Mouse (Mus musculus): ENCODE measurements at regions not wholly inside any gene's neighbourhood (a gene's known extent, or its start where the extent isn't known, plus 50 kb on each side); places are given as distances from the start of the nearest gene placed in this dataset.

GRCm38 (mm10) chr8:76384282-76384637 lies 515.0 kb upstream of the Nr3c2 start:
- H3K9ac ChIP-seq (ENCODE audit: low read depth, low read length) = no peak overlapping the region
- peak; percentile 75 for ATAC-seq
- no peaks in the 10 kb centered on the region for H3K9me3 ChIP-seq (ENCODE audit: control insufficient read depth, low read length)
- no peaks in the 10 kb centered on the region for H3K27me3 ChIP-seq (replicated peaks; ENCODE audit: control insufficient read depth, insufficient read depth, low read length)
- H3K36me3 ChIP-seq (ENCODE audit: control insufficient read depth, insufficient read depth, low read length) = no peaks in the 10 kb centered on the region
- H3K27ac ChIP-seq (ENCODE audit: low read depth, low read length) = no peak overlapping the region
- H3K4me3 ChIP-seq (ENCODE audit: low read length) = no peak overlapping the region
- H3K4me2 ChIP-seq (ENCODE audit: low read length) = no peak overlapping the region
- WGBS = 47% methylated on average over 5 of the region's 5 CpGs
- no peaks in the 10 kb centered on the region; the same call in 1 of the 2 replicates for H3K4me1 ChIP-seq (ENCODE audit: control insufficient read depth, insufficient read depth, low read depth, low read length)

- Histone ChIP-seq H3K4me3 (ENCODE audit: low read length) (no peak overlapping the region), H3K9ac (ENCODE audit: low read depth, low read length) (no peak overlapping the region), H3K4me2 (ENCODE audit: low read length) (no peak overlapping the region), H3K27ac (ENCODE audit: low read depth, low read length) (no peak overlapping the region), H3K9me3 (ENCODE audit: control insufficient read depth, low read length) (no peaks in the 10 kb centered on the region), H3K27me3 (replicated peaks; ENCODE audit: control insufficient read depth, insufficient read depth, low read length) (no peaks in the 10 kb centered on the region), H3K36me3 (ENCODE audit: control insufficient read depth, insufficient read depth, low read length) (no peaks in the 10 kb centered on the region), H3K4me1 (ENCODE audit: control insufficient read depth, insufficient read depth, low read depth, low read length) (no peaks in the 10 kb centered on the region)
- WGBS = 76% methylated on average over 2 of the region's 2 CpGs
- ATAC-seq = peak; percentile 45; the same call in 1 of the 2 replicates
Measured at GRCm38 (mm10) chr8:76392004-76392403, 507.2 kb upstream of the Nr3c2 start.

- WGBS = 93% methylated on average over 1 of the region's 1 CpGs
- H3K36me3 ChIP-seq (ENCODE audit: control insufficient read depth, insufficient read depth, low read length) = no peaks in the 10 kb centered on the region
- ATAC-seq = no peak
- no peaks in the 10 kb centered on the region for H3K9me3 ChIP-seq (ENCODE audit: control insufficient read depth, low read length)
- no peak overlapping the region for H3K4me3 ChIP-seq (ENCODE audit: low read length)
- H3K27ac ChIP-seq (ENCODE audit: low read depth, low read length) = no peak overlapping the region
- H3K9ac ChIP-seq (ENCODE audit: low read depth, low read length) = no peak overlapping the region
- H3K27me3 ChIP-seq (replicated peaks; ENCODE audit: control insufficient read depth, insufficient read depth, low read length) = no peaks in the 10 kb centered on the region
- H3K4me1 ChIP-seq (ENCODE audit: control insufficient read depth, insufficient read depth, low read depth, low read length) = no peaks in the 10 kb centered on the region
- H3K4me2 ChIP-seq (ENCODE audit: low read length) = no peak overlapping the region
Measured at GRCm38 (mm10) chr8:76422459-76422858, 476.8 kb upstream of the Nr3c2 start.

- H3K9me3 ChIP-seq (ENCODE audit: control insufficient read depth, low read length) = no peaks in the 10 kb centered on the region
- no peak overlapping the region for H3K9ac ChIP-seq (ENCODE audit: low read depth, low read length)
- H3K4me1 ChIP-seq (ENCODE audit: control insufficient read depth, insufficient read depth, low read depth, low read length) = no peaks in the 10 kb centered on the region
- 53% methylated on average over 7 of the region's 7 CpGs for WGBS
- no peak for ATAC-seq
- H3K4me3 ChIP-seq (ENCODE audit: low read length) = no peak overlapping the region
- H3K36me3 ChIP-seq (ENCODE audit: control insufficient read depth, insufficient read depth, low read length) = no peaks in the 10 kb centered on the region
- H3K4me2 ChIP-seq (ENCODE audit: low read length) = no peak overlapping the region
- no peak overlapping the region for H3K27ac ChIP-seq (ENCODE audit: low read depth, low read length)
- no peaks in the 10 kb centered on the region for H3K27me3 ChIP-seq (replicated peaks; ENCODE audit: control insufficient read depth, insufficient read depth, low read length)
Measured at GRCm38 (mm10) chr8:76422861-76423532, 476.2 kb upstream of the Nr3c2 start.

- no peak overlapping the region for H3K9ac ChIP-seq (ENCODE audit: low read depth, low read length)
- H3K36me3 ChIP-seq (ENCODE audit: control insufficient read depth, insufficient read depth, low read length) = no peaks in the 10 kb centered on the region
- H3K4me2 ChIP-seq (ENCODE audit: low read length) = no peak overlapping the region
- ATAC-seq = no peak
- H3K27ac ChIP-seq (ENCODE audit: low read depth, low read length) = no peak overlapping the region
- no peak overlapping the region for H3K4me3 ChIP-seq (ENCODE audit: low read length)
- no peaks in the 10 kb centered on the region for H3K9me3 ChIP-seq (ENCODE audit: control insufficient read depth, low read length)
- H3K4me1 ChIP-seq (ENCODE audit: control insufficient read depth, insufficient read depth, low read depth, low read length) = no peaks in the 10 kb centered on the region
- no peaks in the 10 kb centered on the region for H3K27me3 ChIP-seq (replicated peaks; ENCODE audit: control insufficient read depth, insufficient read depth, low read length)
- WGBS = 88% methylated on average over 3 of the region's 3 CpGs
Measured at GRCm38 (mm10) chr8:76429818-76430217, 469.4 kb upstream of the Nr3c2 start.

GRCm38 (mm10) chr8:76432813-76433212 lies 466.4 kb upstream of the Nr3c2 start:
- Histone ChIP-seq H3K4me3 (ENCODE audit: low read length) (no peak overlapping the region), H3K9me3 (ENCODE audit: control insufficient read depth, low read length) (no peaks in the 10 kb centered on the region), H3K4me2 (ENCODE audit: low read length) (no peak overlapping the region), H3K27me3 (replicated peaks; ENCODE audit: control insufficient read depth, insufficient read depth, low read length) (no peaks in the 10 kb centered on the region), H3K36me3 (ENCODE audit: control insufficient read depth, insufficient read depth, low read length) (no peaks in the 10 kb centered on the region), H3K4me1 (ENCODE audit: control insufficient read depth, insufficient read depth, low read depth, low read length) (no peaks in the 10 kb centered on the region), H3K27ac (ENCODE audit: low read depth, low read length) (no peak overlapping the region), H3K9ac (ENCODE audit: low read depth, low read length) (no peak overlapping the region)
- ATAC-seq = no peak

- Histone ChIP-seq H3K36me3 (ENCODE audit: control insufficient read depth, insufficient read depth, low read length) (no peaks in the 10 kb centered on the region), H3K4me3 (ENCODE audit: low read length) (no peak overlapping the region), H3K27me3 (replicated peaks; ENCODE audit: control insufficient read depth, insufficient read depth, low read length) (no peaks in the 10 kb centered on the region), H3K9ac (ENCODE audit: low read depth, low read length) (no peak overlapping the region), H3K4me2 (ENCODE audit: low read length) (no peak overlapping the region), H3K9me3 (ENCODE audit: control insufficient read depth, low read length) (no peaks in the 10 kb centered on the region), H3K4me1 (ENCODE audit: control insufficient read depth, insufficient read depth, low read depth, low read length) (no peaks in the 10 kb centered on the region), H3K27ac (ENCODE audit: low read depth, low read length) (no peak overlapping the region)
- WGBS = 84% methylated on average over 3 of the region's 3 CpGs
- ATAC-seq = no peak
Measured at GRCm38 (mm10) chr8:76437951-76438350, 461.3 kb upstream of the Nr3c2 start.

GRCm38 (mm10) chr8:76474464-76475208 lies 424.6 kb upstream of the Nr3c2 start:
- no peaks in the 10 kb centered on the region for H3K27me3 ChIP-seq (replicated peaks; ENCODE audit: control insufficient read depth, insufficient read depth, low read length)
- WGBS = 83% methylated on average over 5 of the region's 5 CpGs
- H3K27ac ChIP-seq (ENCODE audit: low read depth, low read length) = no peak overlapping the region
- H3K4me2 ChIP-seq (ENCODE audit: low read length) = no peak overlapping the region
- no peak overlapping the region for H3K9ac ChIP-seq (ENCODE audit: low read depth, low read length)
- no peak for ATAC-seq
- no peaks in the 10 kb centered on the region for H3K9me3 ChIP-seq (ENCODE audit: control insufficient read depth, low read length)
- no peak overlapping the region for H3K4me3 ChIP-seq (ENCODE audit: low read length)
- H3K36me3 ChIP-seq (ENCODE audit: control insufficient read depth, insufficient read depth, low read length) = no peaks in the 10 kb centered on the region
- no peaks in the 10 kb centered on the region for H3K4me1 ChIP-seq (ENCODE audit: control insufficient read depth, insufficient read depth, low read depth, low read length)

- Histone ChIP-seq H3K4me1 (ENCODE audit: control insufficient read depth, insufficient read depth, low read depth, low read length) (no peaks in the 10 kb centered on the region), H3K4me2 (ENCODE audit: low read length) (no peak overlapping the region), H3K4me3 (ENCODE audit: low read length) (no peak overlapping the region), H3K9me3 (ENCODE audit: control insufficient read depth, low read length) (no peaks in the 10 kb centered on the region), H3K9ac (ENCODE audit: low read depth, low read length) (no peak overlapping the region), H3K27me3 (replicated peaks; ENCODE audit: control insufficient read depth, insufficient read depth, low read length) (no peaks in the 10 kb centered on the region), H3K36me3 (ENCODE audit: control insufficient read depth, insufficient read depth, low read length) (no peaks in the 10 kb centered on the region), H3K27ac (ENCODE audit: low read depth, low read length) (no peak overlapping the region)
- ATAC-seq = no peak
- 88% methylated on average over 4 of the region's 4 CpGs for WGBS
Measured at GRCm38 (mm10) chr8:76478966-76479365, 420.3 kb upstream of the Nr3c2 start.

Measured in hindbrain, embryonic 16.5 days (tissue).